Mouse (Mus musculus): ENCODE data around the gene Rabep1. TPM values are rescaled to one million over a fixed set of nuclear protein-coding genes. Genes with fewer than 3 reads are reported as not detected.

Rabep1 gene
- polyA plus RNA-seq, 1 experiment from 2014 or later = 49.6 TPM

- no peak for ATAC-seq (ENCODE audit: low FRiP score, low read depth)
- no peak overlapping the region for H3K9ac ChIP-seq (replicated peaks)
- no peaks in the 10 kb centered on the region for H3K4me1 ChIP-seq
- no peaks in the 10 kb centered on the region; the same call in 1 of the 2 replicates for H3K27me3 ChIP-seq
- no peak overlapping the region for H3K4me2 ChIP-seq (replicated peaks)
- WGBS = 72% methylated on average over 13 of the region's 13 CpGs
- H3K27ac ChIP-seq (replicated peaks) = no peak overlapping the region
- H3K9me3 ChIP-seq = no peaks in the 10 kb centered on the region
- H3K36me3 ChIP-seq = no peaks in the 10 kb centered on the region
- H3K4me3 ChIP-seq = no peak overlapping the region
These were observed 32.9 kb upstream of the Rabep1 start for GRCm38 (mm10) chr11:70811471-70812240.

DNA sequence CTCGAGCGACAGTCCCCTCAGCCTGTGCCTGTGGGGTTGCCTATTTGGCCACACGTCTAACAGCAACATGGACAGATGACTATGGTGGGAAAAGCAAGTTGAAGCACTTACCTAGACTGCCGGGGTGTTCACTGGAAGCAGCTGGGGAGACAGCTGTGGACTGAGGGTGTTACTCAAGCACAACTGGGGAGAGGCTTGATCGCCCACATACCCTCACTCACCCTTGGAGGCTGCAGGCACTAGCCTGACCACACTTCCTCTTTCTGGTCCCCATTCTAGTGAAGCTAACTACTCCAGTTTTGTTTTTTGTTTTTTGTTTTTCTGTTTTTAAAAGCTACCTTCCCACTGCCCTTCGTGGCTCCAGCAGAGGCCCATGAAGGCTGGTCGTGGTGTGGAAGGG is 32.2 kb upstream of the Rabep1 start, which contains the start of gene Scimp:
TSS of gene Scimp (minus strand) at position 222 of the 400 bp plus-strand sequence.
- Histone ChIP-seq H3K27me3 (no peaks in the 10 kb centered on the region; the same call in 1 of the 2 replicates), H3K4me2 (replicated peaks) (no peak within 1 kb of the TSS), H3K9me3 (no peaks in the 10 kb centered on the region), H3K27ac (replicated peaks) (no peak within 1 kb of the TSS), H3K4me3 (no peak within 1 kb of the TSS), H3K4me1 (no peaks in the 10 kb centered on the region), H3K36me3 (no peaks in the 10 kb centered on the region), H3K9ac (replicated peaks) (no peak within 1 kb of the TSS)
- 86% methylated on average over 7 of the region's 7 CpGs for WGBS
- ATAC-seq (ENCODE audit: low FRiP score, low read depth) = no peak

- H3K27me3 ChIP-seq = no peaks in the 10 kb centered on the region; the same call in 1 of the 2 replicates
- no peak overlapping the region for H3K4me3 ChIP-seq
- H3K27ac ChIP-seq (replicated peaks) = no peak overlapping the region
- WGBS = 84% methylated on average over 8 of the region's 8 CpGs
- H3K9me3 ChIP-seq = no peaks in the 10 kb centered on the region
- H3K4me2 ChIP-seq (replicated peaks) = no peak overlapping the region
- no peak overlapping the region for H3K9ac ChIP-seq (replicated peaks)
- no peaks in the 10 kb centered on the region for H3K36me3 ChIP-seq
- no peaks in the 10 kb centered on the region for H3K4me1 ChIP-seq
- ATAC-seq (ENCODE audit: low FRiP score, low read depth) = no peak
These were observed 29.5 kb upstream of the Rabep1 start for GRCm38 (mm10) chr11:70815071-70815470.

GRCm38 (mm10) chr11:70815498-70816078 is 29.0 kb upstream of the Rabep1 start:
- no peak for ATAC-seq (ENCODE audit: low FRiP score, low read depth)
- Histone ChIP-seq H3K4me1 (no peaks in the 10 kb centered on the region), H3K4me3 (no peak overlapping the region), H3K36me3 (no peaks in the 10 kb centered on the region), H3K9ac (replicated peaks) (no peak overlapping the region), H3K4me2 (replicated peaks) (no peak overlapping the region), H3K9me3 (no peaks in the 10 kb centered on the region), H3K27me3 (no peaks in the 10 kb centered on the region; the same call in 1 of the 2 replicates), H3K27ac (replicated peaks) (no peak overlapping the region)
- 32% methylated on average over 6 of the region's 6 CpGs for WGBS

DNA sequence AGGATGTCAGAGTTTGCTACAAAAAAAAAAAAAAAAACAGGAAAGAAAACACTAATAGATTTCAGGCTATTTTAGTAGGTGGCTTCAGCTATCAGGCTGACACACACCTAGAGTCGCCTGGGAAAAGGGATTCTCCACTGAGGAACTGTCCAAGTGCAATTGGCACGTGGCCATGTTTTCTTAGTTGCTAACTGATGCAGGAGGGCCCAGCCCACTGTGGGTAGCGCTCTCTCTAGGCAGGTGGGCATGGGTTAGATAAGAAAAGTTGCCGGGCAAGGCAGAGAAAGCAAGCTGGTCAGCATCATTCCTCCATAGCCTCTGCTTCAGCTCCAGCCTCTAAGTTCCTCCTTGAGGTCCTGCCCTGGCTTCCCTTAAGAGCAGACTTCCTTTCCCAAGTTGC is 27.8 kb upstream of the Rabep1 start:
- 80% methylated on average over 4 of the region's 4 CpGs for WGBS
- Histone ChIP-seq H3K36me3 (no peaks in the 10 kb centered on the region), H3K9me3 (no peaks in the 10 kb centered on the region), H3K27ac (replicated peaks) (no peak overlapping the region), H3K4me3 (no peak overlapping the region), H3K27me3 (no peaks in the 10 kb centered on the region; the same call in 1 of the 2 replicates), H3K4me1 (no peaks in the 10 kb centered on the region), H3K4me2 (replicated peaks) (no peak overlapping the region), H3K9ac (replicated peaks) (no peak overlapping the region)
- no peak for ATAC-seq (ENCODE audit: low FRiP score, low read depth)

DNA sequence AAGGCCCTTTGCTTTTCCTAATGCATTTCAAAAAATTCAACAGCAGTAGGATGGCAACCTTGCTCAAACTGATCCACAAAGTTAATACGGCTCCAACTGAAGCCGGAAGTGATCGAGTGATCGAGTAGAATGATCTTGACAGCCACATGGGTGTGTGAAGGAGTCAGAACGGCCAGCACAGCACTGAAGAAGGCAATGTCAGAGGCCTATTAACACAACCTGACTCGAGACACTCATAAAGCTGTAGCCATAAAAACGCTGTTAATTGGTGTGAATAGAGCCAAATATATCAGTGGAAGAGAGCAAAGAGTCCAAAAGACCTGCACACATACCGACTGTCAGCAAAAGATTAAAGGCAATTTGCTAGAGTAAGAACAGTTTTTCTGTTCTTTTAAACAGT is 24.5 kb upstream of the Rabep1 start:
- Histone ChIP-seq H3K9me3 (no peaks in the 10 kb centered on the region), H3K4me3 (no peak overlapping the region)

DNA sequence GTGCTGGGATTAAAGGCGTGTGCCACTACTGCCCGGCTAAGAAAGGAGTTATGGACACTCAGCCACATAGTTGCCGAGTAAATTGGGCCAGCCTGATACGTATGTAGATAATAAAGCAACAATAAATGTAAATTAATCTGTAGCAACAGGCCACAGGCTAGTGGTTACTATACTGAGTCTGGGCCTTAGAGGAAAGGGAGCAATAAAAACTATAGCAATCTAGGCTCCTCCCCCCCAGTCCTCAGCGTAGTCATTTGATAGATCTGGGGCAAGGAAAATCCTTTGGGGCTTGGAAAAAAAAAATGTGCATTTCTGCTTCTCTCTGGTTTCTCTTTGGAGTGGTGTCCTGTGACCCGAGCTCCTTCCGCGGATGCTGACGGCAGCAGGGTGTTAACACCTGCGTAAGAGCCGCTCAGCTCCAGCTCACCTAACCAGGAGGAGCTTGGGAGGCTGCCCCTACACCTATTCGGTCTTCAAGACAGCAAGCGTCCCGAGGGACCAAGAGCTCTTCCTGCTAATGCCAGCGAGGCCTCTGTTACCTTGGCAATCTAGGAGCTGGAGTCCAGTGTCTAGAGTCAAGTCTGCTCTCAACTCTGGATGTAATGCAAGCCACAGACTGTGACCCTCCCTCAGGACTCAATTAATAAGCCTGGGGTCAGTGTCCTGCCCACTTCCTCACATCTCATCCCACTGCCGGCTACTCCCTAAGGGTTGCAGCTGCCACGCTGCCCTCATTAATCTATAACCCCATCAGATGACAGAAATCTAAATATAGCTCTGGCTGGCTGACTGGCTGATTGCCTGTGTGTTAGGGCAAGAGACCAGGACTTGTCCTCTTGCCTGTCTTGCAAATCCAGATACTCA is 22.6 kb upstream of the Rabep1 start:
- no peaks in the 10 kb centered on the region for H3K9me3 ChIP-seq
- no peaks in the 10 kb centered on the region for H3K27me3 ChIP-seq
- peak overlapping the region; percentile 63; the same call in 1 of the 2 replicates for H3K27ac ChIP-seq (replicated peaks)
- ATAC-seq (ENCODE audit: low FRiP score, low read depth) = 0 out of 2 replicates have a peak, but pooled peaks have one; percentile 30
- H3K4me3 ChIP-seq = no peak overlapping the region
- no peak overlapping the region for H3K9ac ChIP-seq (replicated peaks)
- WGBS = 63% methylated on average over 17 of the region's 17 CpGs
- no peaks in the 10 kb centered on the region for H3K36me3 ChIP-seq
- H3K4me1 ChIP-seq = no peaks in the 10 kb centered on the region
- 0 out of 2 replicates have a peak overlapping the region, but pooled peaks have one; percentile 13 for H3K4me2 ChIP-seq (replicated peaks)

More for the DNA sequence above, 24.5 kb upstream of the Rabep1 start:
- Histone ChIP-seq H3K4me1 (no peaks in the 10 kb centered on the region), H3K9ac (replicated peaks) (no peak overlapping the region), H3K27ac (replicated peaks) (no peak overlapping the region), H3K36me3 (no peaks in the 10 kb centered on the region), H3K27me3 (no peaks in the 10 kb centered on the region), H3K4me2 (replicated peaks) (no peak overlapping the region)
- 88% methylated on average over 8 of the region's 8 CpGs for WGBS
- ATAC-seq (ENCODE audit: low FRiP score, low read depth) = no peak

DNA sequence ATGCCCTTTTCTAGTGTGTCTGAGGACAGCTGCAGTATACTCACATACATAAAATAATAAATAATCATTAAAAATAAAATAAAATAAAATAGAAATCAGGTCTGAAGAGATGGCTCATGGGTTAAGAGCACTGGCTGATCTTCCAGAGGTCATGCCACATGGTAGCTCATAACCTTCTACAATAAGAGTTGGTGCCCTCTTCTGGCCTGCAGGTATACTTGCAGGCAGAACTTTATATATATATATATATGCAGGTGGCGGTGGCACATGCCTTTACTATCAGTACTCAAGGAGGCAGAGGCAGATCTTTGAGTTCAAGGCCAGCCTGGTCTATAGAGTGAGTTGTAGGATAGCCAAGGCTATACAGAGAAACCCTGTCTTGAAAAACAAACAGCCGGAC is 18.4 kb upstream of the Rabep1 start:
- Histone ChIP-seq H3K9ac (replicated peaks) (no peak overlapping the region), H3K36me3 (no peaks in the 10 kb centered on the region), H3K27me3 (no peaks in the 10 kb centered on the region), H3K4me3 (no peak overlapping the region), H3K4me2 (replicated peaks) (no peak overlapping the region), H3K9me3 (no peaks in the 10 kb centered on the region), H3K27ac (replicated peaks) (no peak overlapping the region), H3K4me1 (no peaks in the 10 kb centered on the region)
- no peak for ATAC-seq (ENCODE audit: low FRiP score, low read depth)
- 83% methylated on average over 2 of the region's 2 CpGs for WGBS

GRCm38 (mm10) chr11:70828975-70829615 is 15.5 kb upstream of the Rabep1 start:
- Histone ChIP-seq H3K4me1 (peaks cover 2% of the 10 kb centered on the region; the same call in 1 of the 2 replicates), H3K4me2 (replicated peaks) (no peak overlapping the region), H3K4me3 (no peak overlapping the region), H3K36me3 (no peaks in the 10 kb centered on the region), H3K9me3 (no peaks in the 10 kb centered on the region), H3K27me3 (no peaks in the 10 kb centered on the region), H3K9ac (replicated peaks) (no peak overlapping the region), H3K27ac (replicated peaks) (no peak overlapping the region)
- no peak for ATAC-seq (ENCODE audit: low FRiP score, low read depth)
- WGBS = 89% methylated on average over 11 of the region's 11 CpGs

- no peak for ATAC-seq (ENCODE audit: low FRiP score, low read depth)
These were observed 13.4 kb upstream of the Rabep1 start for GRCm38 (mm10) chr11:70831201-70831600.

DNA sequence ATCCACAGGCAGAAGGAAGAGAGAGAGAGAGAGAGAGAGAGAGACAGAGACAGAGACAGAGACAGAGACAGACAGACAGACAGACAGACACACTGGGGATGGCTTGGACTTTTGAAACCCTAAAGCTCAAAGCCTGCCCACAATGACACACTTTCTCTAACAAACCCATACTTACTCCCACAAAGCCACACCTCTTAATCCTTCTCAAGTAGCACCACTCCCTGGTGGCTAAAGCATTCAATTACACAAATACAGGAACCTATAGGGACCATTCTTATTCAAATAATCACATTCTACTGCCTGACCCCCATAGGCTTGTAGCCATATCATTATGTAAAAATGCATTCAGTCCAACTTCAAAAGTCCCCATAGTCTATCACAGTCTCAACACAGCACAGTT is 11.2 kb upstream of the Rabep1 start:
- H3K4me1 ChIP-seq = peaks cover 2% of the 10 kb centered on the region; the same call in 1 of the 2 replicates
- H3K36me3 ChIP-seq = no peaks in the 10 kb centered on the region
- no peak for ATAC-seq (ENCODE audit: low FRiP score, low read depth)
- H3K27ac ChIP-seq (replicated peaks) = no peak overlapping the region
- H3K9ac ChIP-seq (replicated peaks) = no peak overlapping the region
- H3K9me3 ChIP-seq = no peaks in the 10 kb centered on the region
- H3K4me3 ChIP-seq = no peak overlapping the region
- H3K4me2 ChIP-seq (replicated peaks) = no peak overlapping the region
- H3K27me3 ChIP-seq = no peaks in the 10 kb centered on the region

More at GRCm38 (mm10) chr11:70831201-70831600, 13.4 kb upstream of the Rabep1 start:
- Histone ChIP-seq H3K36me3 (no peaks in the 10 kb centered on the region), H3K27ac (replicated peaks) (no peak overlapping the region), H3K4me3 (no peak overlapping the region), H3K27me3 (no peaks in the 10 kb centered on the region), H3K9ac (replicated peaks) (no peak overlapping the region), H3K9me3 (no peaks in the 10 kb centered on the region), H3K4me2 (replicated peaks) (no peak overlapping the region), H3K4me1 (peaks cover 2% of the 10 kb centered on the region; the same call in 1 of the 2 replicates)
- 45% methylated on average over 3 of the region's 3 CpGs for WGBS

All from midbrain, embryonic 12.5 days (tissue).